Mouse (Mus musculus): ENCODE measurements around the gene Nqo1.

Nqo1 gene

DNA sequence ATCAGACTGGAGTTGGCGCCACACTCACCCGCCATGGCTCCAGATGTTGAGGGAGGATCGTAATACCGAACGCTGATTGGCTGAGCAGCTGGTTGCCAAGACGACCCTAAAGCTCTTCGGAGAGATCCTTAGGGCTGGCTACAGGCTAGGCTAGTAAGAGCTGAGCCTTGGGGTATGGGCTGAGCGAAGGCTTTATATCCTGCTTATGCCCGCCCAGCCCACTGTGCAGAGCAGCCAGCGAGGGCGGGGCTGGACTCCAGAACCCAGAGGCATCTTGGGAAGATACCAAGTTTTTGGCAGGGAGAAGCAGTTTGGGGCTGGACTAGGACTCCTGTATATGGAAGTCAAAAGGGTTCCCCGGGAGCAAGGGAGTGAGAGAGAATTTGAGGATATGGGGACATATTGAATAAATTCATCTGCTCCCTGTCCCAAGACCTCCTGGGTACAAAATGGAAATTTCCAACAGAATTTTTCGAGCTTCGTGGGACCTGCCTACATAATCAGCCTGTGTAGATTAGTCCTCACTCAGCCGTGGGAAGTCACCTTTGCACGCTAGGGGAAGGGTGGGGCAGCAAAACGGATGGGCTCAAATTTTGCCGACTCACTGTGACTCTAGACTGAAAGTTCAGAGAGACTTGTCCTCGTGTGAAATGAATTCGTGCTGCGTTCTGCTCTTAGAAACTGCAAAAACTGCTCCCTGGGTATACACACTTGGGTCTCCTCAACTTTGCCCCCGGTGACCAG, at the start of gene Nqo1:
Nqo1 (minus strand) TSS at position 169 of the 744 bp plus-strand sequence.
- peak; percentile 36 for DNase-seq (ENCODE audit: low read depth, low spot score)

GRCm38 (mm10) chr8:107451414-107452066, 48.5 kb upstream of the Nqo1 start:
- no peak for DNase-seq (ENCODE audit: low read depth, low spot score)

- no peak for DNase-seq (ENCODE audit: low read depth, low spot score)
These were observed 46.6 kb upstream of the Nqo1 start for GRCm38 (mm10) chr8:107449655-107450054.

DNA sequence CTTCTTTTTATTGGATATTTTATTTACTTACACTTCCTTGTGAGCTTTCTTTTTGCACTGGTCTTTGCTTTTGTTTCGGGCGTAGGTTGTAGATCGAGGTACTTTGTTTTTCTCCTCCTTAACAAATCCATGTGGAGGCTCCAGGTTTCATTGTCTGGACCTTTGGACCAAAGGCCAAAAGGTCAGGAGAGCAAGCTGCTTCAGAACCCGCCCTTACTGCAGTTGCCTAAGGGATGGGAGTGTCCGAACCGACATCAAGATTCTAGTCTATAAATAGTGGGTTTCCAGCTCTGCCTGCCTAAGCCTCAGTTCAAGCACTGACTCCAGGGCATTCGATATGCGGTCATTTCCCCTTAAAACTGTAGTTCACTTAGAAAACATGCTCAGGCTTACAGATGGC, 46.1 kb upstream of the Nqo1 start:
- no peak for DNase-seq (ENCODE audit: low read depth, low spot score)

DNA sequence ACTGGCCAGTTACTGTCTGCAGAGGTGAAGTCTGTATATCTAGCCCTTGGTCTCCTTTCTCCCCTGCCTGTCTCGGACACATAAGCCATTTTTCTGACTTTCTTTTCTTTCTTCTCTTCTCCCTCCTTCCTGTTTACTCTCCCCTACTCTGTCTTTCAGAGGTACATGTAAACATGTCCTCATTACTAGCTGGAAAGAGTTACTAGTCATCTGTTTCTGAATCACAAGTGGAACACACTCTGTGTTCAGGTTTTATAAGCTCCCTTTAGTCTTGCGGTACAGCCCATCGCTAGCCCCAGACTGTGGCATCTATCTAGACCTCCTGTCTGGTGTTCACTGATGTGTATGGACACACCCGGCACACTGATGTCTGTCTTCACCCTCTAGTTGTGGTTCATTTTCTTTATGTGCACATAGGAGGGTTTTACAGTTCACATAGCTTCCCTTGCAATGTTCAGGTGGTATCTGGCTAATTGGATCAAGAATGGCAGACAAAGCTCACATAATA, 45.4 kb upstream of the Nqo1 start:
- no peak for DNase-seq (ENCODE audit: low read depth, low spot score)

DNA sequence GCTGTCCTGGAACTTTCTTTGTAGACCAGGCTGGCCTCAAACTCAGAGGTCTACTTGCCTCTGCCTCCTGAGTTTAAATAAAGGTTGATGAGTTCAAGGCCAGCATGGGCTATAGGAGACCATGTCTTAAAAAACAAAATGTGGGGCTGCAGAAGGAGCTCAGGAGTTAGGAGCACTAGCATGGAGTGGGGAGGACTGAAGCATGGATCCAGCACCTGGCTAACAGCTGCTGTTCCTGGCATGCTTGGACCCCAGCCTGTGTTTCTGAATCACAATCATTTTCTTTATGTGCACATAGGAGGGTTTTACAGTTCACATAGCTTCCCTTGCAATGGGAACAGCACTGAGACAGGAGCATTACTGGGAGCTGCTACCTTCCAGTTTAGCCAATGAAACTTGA, 44.7 kb upstream of the Nqo1 start:
- DNase-seq (ENCODE audit: low read depth, low spot score): no peak

DNA sequence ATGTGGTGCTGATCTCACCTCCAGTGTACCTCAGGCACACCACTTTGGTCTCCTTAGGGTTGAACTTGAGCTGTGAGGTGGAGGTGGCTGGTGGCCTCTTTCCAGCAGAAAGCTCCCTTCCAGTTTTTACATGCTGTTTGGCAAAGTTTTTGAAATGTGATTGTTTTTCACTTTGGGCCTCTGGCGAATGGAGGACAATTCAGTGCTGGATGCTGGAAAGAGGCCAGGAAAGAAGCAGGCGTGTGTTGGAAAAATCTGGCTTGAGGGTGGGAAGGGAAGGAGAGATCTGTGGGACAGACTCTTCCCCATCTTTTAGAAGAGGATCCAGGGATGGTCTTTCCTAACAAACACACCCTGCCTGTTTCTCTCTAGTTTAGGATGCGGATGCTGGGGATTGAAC, 41.6 kb upstream of the Nqo1 start:
- no peak for DNase-seq (ENCODE audit: low read depth, low spot score)

- DNase-seq (ENCODE audit: low read depth, low spot score): no peak
These were observed 37.0 kb upstream of the Nqo1 start for GRCm38 (mm10) chr8:107439880-107440625.

DNA sequence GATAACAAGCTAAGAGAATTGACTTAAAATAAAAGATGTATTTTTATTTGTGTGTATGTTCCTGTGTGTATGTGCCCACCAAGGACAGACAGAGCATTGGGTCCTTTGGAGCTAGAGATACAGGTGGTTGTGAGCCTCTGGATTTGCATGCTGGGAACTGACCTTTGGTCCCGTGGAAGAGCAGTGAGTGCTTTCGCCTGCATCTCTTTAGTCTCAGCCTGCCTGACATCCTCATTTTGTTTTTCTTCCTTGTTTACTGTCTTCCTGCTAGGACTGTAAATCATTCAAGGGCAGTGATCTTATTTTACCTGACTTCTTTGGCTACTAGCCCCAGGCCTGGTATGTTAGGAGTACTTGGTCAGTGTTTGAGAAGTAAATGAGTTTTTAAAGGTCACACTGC, 34.7 kb upstream of the Nqo1 start:
- DNase-seq (ENCODE audit: low read depth, low spot score): no peak

DNA sequence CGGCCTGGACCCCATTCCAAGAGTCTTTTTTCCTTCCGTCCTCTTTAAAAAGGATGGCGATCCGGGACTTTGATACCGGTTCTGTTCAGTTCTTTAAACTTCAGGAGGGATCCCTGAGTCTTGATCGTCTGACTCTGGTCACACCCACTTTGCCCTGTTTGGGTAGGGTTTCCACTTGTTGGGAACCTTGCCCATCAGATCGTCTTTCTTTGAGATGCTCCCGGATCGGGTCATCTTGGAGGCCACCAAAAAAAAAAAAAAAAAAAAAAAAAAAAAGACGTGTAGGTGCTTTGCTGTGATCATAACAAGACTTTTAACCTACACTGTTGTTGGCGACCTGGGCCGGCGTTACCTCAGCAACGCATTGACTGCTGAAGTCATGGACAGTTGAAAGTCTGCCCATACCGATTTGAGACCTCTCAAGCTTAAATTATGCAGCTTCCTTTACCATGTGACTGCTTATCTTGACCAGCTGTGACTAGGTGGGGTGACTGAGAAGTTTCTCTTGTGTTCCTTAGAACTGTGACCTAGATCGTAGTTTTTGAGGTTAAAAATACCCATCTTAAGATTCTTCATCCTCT, 33.9 kb upstream of the Nqo1 start:
- no peak for DNase-seq (ENCODE audit: low read depth, low spot score)

DNA sequence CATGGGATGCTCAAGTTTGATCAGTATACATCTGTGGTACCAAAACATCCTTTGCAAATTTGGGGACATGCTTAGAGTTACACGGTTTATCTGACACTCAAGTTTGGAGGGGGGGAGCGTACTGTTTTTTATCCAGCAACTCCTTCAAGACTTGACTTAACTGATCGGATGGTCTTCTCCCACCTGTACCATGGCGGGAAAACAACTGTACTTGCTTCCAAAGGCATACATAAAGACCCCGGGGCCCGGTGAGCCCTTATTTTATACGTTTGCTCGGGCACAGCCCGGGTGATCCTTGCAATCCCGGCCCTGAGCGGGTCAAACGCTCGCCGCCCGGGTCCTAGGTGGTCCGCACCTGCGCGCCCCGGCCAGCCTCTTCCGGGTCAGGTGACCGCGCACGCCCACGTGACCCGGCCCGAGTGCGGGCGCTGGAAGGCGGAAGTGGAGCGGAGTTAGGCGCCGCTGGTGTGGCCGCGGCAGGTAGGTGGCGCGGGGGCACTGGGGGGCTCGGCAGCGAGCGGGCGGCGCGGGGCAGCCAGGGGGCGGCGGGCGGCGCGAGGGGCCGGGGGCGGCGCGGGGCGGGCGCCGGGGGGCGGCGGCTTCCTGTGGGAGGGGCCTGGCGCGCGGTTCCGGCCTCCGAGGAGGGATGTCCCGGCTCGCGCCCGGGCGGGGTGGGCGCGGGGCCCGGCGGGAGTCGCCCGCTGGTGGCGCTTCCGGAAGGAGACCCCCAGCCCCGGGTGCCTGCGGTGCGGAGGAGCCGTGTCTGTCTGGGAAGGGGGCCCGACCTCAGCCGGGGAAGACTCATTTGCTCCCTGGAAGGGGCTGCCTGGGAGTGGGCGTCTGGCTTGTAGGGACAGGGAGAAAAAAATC, 33.2 kb upstream of the Nqo1 start, which contains the start of gene Wwp2:
Wwp2 (plus strand) TSS at position 404 of the 870 bp plus-strand sequence.
- DNase-seq (ENCODE audit: low read depth, low spot score): peak; percentile 53

GRCm38 (mm10) chr8:107435421-107435961, 32.5 kb upstream of the Nqo1 start:
- DNase-seq (ENCODE audit: low read depth, low spot score): no peak

- DNase-seq (ENCODE audit: low read depth, low spot score): no peak
These were observed 27.8 kb upstream of the Nqo1 start for GRCm38 (mm10) chr8:107430821-107431220.

GRCm38 (mm10) chr8:107425230-107425597, 22.2 kb upstream of the Nqo1 start:
- DNase-seq (ENCODE audit: low read depth, low spot score): no peak

DNA sequence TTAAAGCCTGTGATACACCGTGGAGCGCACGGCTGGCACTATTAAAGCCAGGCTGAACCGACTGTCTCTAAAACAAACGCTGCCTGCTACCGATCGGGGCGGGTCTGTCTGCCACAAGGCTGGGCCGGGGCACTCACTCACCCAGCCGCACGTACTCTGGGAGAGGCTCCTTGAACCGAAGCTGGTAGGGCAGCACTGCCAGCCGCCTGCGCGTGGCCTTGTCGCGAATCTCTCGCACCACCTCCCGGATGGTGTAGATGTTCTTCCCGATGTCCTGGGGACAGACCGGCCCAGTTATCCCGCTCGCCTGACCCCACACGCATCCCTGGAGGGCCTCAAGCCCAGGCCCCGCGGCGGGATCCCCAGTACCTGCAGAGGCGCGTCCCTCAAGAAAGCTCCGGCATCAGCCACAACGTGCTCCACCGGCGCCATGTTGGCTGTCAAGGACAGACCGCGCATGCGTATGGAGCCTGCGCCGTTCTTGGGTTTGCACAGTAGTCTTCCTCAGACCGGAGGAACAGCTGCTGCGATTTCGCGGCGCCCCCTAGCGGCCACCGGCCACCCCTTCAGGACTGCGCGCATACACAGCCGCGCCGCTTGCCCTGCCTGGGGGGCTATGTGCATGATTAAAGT, 21.7 kb upstream of the Nqo1 start, which contains the start of gene Nob1:
Nob1 (minus strand) TSS at position 455 of the 633 bp plus-strand sequence.
- DNase-seq (ENCODE audit: low read depth, low spot score): peak; percentile 92

DNA sequence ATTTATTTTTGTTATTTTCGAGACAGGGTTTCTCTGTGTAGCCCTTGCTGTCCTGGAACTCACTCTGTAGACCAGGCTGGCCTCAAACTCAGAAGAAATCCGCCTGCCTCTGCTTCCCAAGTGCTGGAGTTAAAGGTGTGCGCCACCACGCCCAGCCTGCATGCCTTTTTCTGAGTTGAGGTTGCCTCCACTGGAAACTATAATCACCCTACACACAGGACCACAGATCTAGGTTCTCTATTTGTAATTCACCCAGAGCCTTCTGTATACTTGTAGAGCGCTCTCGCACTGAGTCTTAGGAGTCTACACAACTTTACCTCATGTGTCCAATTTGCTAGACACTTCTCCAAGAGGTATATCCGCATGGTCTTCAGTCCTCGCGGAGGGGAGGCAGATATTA, 21.2 kb upstream of the Nqo1 start:
- DNase-seq (ENCODE audit: low read depth, low spot score): no peak

GRCm38 (mm10) chr8:107417001-107417400, 14.0 kb upstream of the Nqo1 start:
- DNase-seq (ENCODE audit: low read depth, low spot score): no peak

- no peak for DNase-seq (ENCODE audit: low read depth, low spot score)
These were observed 10.9 kb upstream of the Nqo1 start for GRCm38 (mm10) chr8:107413881-107414280.

DNA sequence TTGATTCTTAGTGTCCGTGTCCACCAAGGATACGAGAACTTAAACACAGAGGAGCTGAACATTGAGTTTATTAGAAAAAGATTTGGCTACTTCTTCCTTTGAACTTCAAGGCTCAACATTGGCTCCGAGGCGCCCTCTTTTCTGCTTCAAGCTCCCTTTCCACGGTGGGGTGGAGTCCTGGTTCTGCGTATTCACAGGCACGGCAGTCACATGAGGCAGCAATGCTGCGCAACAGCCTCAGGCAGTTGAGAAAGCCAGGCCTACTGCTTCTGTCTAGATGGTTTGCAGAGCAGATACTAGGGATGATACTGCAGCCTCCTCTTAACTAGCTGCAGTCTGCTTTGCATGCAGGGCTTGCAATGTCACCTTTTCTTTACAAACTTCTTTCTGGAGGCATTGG, 9.5 kb upstream of the Nqo1 start:
- DNase-seq (ENCODE audit: low read depth, low spot score): no peak

GRCm38 (mm10) chr8:107411391-107411790, 8.4 kb upstream of the Nqo1 start:
- DNase-seq (ENCODE audit: low read depth, low spot score): peak; percentile 27

Data from retina, postnatal 7 days (tissue).